Mouse (Mus musculus): ENCODE data around the gene Farp1.

DNA sequence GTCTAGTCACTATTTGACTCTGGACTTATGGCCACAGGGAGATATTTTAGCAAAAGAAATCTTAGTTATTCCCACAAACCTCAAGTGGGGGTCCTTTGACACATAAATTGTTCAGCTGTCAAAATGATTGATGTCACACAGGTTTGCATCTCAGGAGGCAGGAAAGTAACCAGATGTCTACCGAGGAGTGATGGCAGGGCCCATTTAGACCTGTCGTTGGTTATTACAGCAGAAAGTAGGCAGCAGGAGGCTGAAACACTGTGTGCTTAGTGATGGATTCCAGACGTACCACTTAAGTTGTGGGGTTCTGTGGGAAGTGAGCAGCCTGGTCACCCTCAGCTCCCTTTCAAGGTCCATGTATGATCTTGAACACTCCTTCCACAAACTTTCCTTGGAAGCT is 99.4 kb downstream of the Farp1 start:
- TF ChIP-seq CTCF (IDR thresholded peaks at IDR 0.05; ENCODE audit: low read depth, low read length) = no peak
- TF ChIP-seq POLR2A (IDR thresholded peaks at IDR 0.05; ENCODE audit: insufficient read depth, low read length) = no peak
